Mouse (Mus musculus): ENCODE measurements around the gene Cybc1.

Gene Cybc1

GRCm38 (mm10) chr11:121216831-121217230 is 12.3 kb downstream of the Cybc1 start:
- no peak for DNase-seq (ENCODE audit: low spot score)

- DNase-seq (ENCODE audit: low spot score) = peak; percentile 99
Observed at GRCm38 (mm10) chr11:121204161-121205006, 24.7 kb downstream of the Cybc1 start, which contains the start of the genes Hexdc and Ogfod3. TSS of gene Hexdc (plus strand) at chr11:121204433. TSS of gene Ogfod3 (minus strand) at chr11:121204711.

GRCm38 (mm10) chr11:121203859-121204160 is 25.3 kb downstream of the Cybc1 start:
- no peak for DNase-seq (ENCODE audit: low spot score)

GRCm38 (mm10) chr11:121201436-121202198 is 27.5 kb downstream of the Cybc1 start:
- DNase-seq (ENCODE audit: low spot score) = peak; percentile 74

GRCm38 (mm10) chr11:121200781-121201180 is 28.3 kb downstream of the Cybc1 start:
- no peak for DNase-seq (ENCODE audit: low spot score)

- no peak for DNase-seq (ENCODE audit: low spot score)
Observed at GRCm38 (mm10) chr11:121199851-121200250, 29.3 kb downstream of the Cybc1 start.

GRCm38 (mm10) chr11:121198622-121199021 is 30.5 kb downstream of the Cybc1 start:
- DNase-seq (ENCODE audit: low spot score) = no peak

- DNase-seq (ENCODE audit: low spot score) = no peak
Observed at GRCm38 (mm10) chr11:121193415-121193814, 35.7 kb downstream of the Cybc1 start.

GRCm38 (mm10) chr11:121192742-121193141 is 36.4 kb downstream of the Cybc1 start:
- DNase-seq (ENCODE audit: low spot score) = no peak

- DNase-seq (ENCODE audit: low spot score) = no peak
Observed at GRCm38 (mm10) chr11:121189681-121190080, 39.4 kb downstream of the Cybc1 start.

GRCm38 (mm10) chr11:121176285-121177270 is 52.5 kb downstream of the Cybc1 start:
- DNase-seq (ENCODE audit: low spot score) = peak; percentile 76

GRCm38 (mm10) chr11:121174234-121174633 is 54.9 kb downstream of the Cybc1 start:
- no peak for DNase-seq (ENCODE audit: low spot score)

- no peak for DNase-seq (ENCODE audit: low spot score)
Observed at GRCm38 (mm10) chr11:121173203-121173602, 55.9 kb downstream of the Cybc1 start.

Data from testis, postnatal 10 days (tissue).